Mouse (Mus musculus): ENCODE data around the gene Ttll9. TPM values are rescaled to one million over a fixed set of nuclear protein-coding genes. Genes with fewer than 3 reads are reported as not detected.

The Ttll9 gene
- polyA plus RNA-seq, 1 experiment from 2014 or later, result 1.1 TPM

DNA sequence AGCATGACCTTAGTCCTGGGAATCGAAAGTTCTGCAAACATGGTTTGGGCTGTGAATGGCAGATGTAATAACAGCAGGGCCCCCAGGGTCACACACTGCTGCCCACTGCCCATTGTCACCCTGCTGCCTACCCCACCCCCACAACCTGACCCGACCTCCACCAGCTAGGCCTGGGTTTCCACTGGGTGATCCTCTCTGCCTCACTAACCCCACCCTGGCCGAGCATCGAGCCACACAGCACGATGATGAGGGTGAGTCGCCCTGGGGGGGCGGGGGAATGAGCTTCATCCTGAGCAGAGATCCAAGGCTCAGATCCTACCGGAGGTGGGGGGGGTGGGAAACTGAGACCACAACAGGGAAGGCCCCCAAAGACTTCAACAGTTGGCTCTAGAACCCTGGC lies 38.2 kb upstream of the Ttll9 start:
- Histone ChIP-seq H3K9ac (ENCODE audit: low read depth, low read length) (no peak overlapping the region), H3K9me3 (ENCODE audit: control insufficient read depth, low read length) (no peaks in the 10 kb centered on the region), H3K4me1 (ENCODE audit: control insufficient read depth, insufficient read depth, low read length) (peaks cover 12% of the 10 kb centered on the region), H3K27ac (replicated peaks; ENCODE audit: low read depth, low read length) (no peak overlapping the region), H3K4me3 (ENCODE audit: low read depth, low read length) (no peak overlapping the region), H3K27me3 (replicated peaks; ENCODE audit: control insufficient read depth, insufficient read depth, low read length) (no peaks in the 10 kb centered on the region), H3K36me3 (ENCODE audit: control insufficient read depth, insufficient read depth, low read length) (no peaks in the 10 kb centered on the region), H3K4me2 (ENCODE audit: low read depth, low read length) (no peak overlapping the region)
- WGBS, result 50% methylated on average over 8 of the region's 8 CpGs
- no peak for ATAC-seq (ENCODE audit: low read depth)
- no peak for DNase-seq (ENCODE audit: low spot score)

DNA sequence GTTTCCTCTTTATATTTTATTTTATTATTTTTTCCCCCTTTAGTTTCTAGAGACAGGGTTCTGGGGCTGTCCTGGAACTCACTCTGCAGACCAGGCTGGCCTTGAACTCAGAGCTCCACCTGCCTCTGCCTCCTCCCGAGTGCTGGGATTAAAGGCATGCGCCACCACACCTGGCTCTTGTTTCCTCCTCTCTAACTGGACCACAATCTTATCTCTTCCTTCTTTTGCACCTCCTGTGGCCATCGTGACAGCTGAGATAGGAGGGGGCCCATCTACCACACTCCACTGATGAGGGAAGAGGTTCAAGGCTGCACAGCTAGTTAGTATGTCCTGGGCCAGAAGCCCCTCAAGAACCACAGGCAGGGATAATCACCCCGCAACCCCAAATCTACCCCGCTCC lies 37.7 kb upstream of the Ttll9 start:
- H3K4me1 ChIP-seq (ENCODE audit: control insufficient read depth, insufficient read depth, low read length), result peaks cover 12% of the 10 kb centered on the region
- no peak overlapping the region for H3K4me3 ChIP-seq (ENCODE audit: low read depth, low read length)
- DNase-seq (ENCODE audit: low spot score) (no peak), ATAC-seq (ENCODE audit: low read depth) (no peak)
- H3K4me2 ChIP-seq (ENCODE audit: low read depth, low read length), result no peak overlapping the region
- H3K9ac ChIP-seq (ENCODE audit: low read depth, low read length), result no peak overlapping the region
- WGBS, result 76% methylated on average over 5 of the region's 5 CpGs
- H3K36me3 ChIP-seq (ENCODE audit: control insufficient read depth, insufficient read depth, low read length), result no peaks in the 10 kb centered on the region
- H3K27ac ChIP-seq (replicated peaks; ENCODE audit: low read depth, low read length), result no peak overlapping the region
- no peaks in the 10 kb centered on the region for H3K9me3 ChIP-seq (ENCODE audit: control insufficient read depth, low read length)
- no peaks in the 10 kb centered on the region for H3K27me3 ChIP-seq (replicated peaks; ENCODE audit: control insufficient read depth, insufficient read depth, low read length)

DNA sequence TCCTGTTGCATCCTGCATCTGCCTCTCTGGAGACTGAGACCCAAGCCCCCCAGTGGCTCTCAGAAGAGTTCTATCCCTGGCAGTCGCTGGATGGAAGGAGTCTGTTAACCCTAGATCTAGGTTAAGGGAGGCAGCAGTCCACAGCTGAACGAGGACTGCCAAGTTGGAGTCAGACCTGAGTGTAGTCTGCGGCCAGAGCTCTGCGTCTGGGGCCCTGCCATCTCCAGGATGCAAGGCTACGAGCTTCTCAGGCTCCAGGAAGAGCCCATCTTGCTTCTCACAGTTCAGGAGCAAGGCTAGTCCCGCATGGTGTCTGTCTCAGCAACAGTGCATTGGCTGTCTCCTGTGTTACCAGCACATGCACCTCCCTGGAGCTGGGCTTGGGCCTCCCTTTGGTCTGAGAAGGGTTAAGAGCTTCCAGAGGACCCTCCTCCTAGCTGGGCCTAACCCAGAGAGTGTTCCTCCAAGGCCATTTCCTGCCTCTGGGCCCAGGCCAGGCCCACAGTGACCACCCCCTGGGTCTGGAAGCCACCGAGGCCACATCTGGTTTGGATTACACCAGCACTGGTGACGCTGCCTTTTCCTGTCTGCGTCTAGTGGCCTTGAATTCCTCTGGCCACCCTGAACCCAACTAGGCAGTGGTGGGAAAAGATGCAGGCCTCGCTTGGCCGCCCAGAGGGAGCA lies 37.0 kb upstream of the Ttll9 start:
- peaks cover 15% of the 10 kb centered on the region for H3K4me1 ChIP-seq (ENCODE audit: control insufficient read depth, insufficient read depth, low read length)
- 29% methylated on average over 9 of the region's 11 CpGs for WGBS
- H3K4me2 ChIP-seq (ENCODE audit: low read depth, low read length), result no peak overlapping the region
- peak overlapping the region; percentile 55 for H3K27ac ChIP-seq (replicated peaks; ENCODE audit: low read depth, low read length)
- no peaks in the 10 kb centered on the region for H3K9me3 ChIP-seq (ENCODE audit: control insufficient read depth, low read length)
- peak overlapping the region; percentile 40; the same call in 1 of the 2 replicates for H3K9ac ChIP-seq (ENCODE audit: low read depth, low read length)
- no peaks in the 10 kb centered on the region for H3K27me3 ChIP-seq (replicated peaks; ENCODE audit: control insufficient read depth, insufficient read depth, low read length)
- ATAC-seq (ENCODE audit: low read depth) (peak; percentile 65), DNase-seq (ENCODE audit: low spot score) (peak; percentile 72)
- no peaks in the 10 kb centered on the region for H3K36me3 ChIP-seq (ENCODE audit: control insufficient read depth, insufficient read depth, low read length)
- no peak overlapping the region for H3K4me3 ChIP-seq (ENCODE audit: low read depth, low read length)

DNA sequence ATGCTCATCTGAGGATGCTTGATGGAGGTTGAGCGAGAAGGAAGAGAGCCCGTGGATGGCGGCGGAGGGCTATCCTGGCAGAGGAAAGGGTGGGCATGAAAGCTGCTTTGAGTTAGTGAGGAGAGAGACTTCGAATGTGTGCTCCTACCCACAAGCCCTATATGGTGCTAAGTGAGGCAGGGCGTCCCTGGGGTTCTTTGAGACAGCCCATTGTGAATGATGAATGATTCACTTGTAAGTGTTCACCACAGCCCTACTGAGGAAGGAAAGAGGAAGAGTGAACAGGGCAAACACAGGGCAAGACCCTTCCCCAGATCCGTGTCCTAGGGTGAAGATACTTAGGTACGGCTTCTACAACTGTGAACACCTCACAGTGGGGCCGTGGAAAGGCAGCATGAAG lies 35.4 kb upstream of the Ttll9 start:
- DNase-seq (ENCODE audit: low spot score), result no peak
- H3K4me1 ChIP-seq (ENCODE audit: control insufficient read depth, insufficient read depth, low read length), result peaks cover 16% of the 10 kb centered on the region
- no peaks in the 10 kb centered on the region for H3K36me3 ChIP-seq (ENCODE audit: control insufficient read depth, insufficient read depth, low read length)
- 52% methylated on average over 9 of the region's 9 CpGs for WGBS
- H3K27me3 ChIP-seq (replicated peaks; ENCODE audit: control insufficient read depth, insufficient read depth, low read length), result no peaks in the 10 kb centered on the region
- no peak overlapping the region for H3K4me3 ChIP-seq (ENCODE audit: low read depth, low read length)
- H3K9me3 ChIP-seq (ENCODE audit: control insufficient read depth, low read length), result no peaks in the 10 kb centered on the region
- no peak overlapping the region for H3K4me2 ChIP-seq (ENCODE audit: low read depth, low read length)
- H3K9ac ChIP-seq (ENCODE audit: low read depth, low read length), result no peak overlapping the region
- no peak for ATAC-seq (ENCODE audit: low read depth)
- no peak overlapping the region for H3K27ac ChIP-seq (replicated peaks; ENCODE audit: low read depth, low read length)

DNA sequence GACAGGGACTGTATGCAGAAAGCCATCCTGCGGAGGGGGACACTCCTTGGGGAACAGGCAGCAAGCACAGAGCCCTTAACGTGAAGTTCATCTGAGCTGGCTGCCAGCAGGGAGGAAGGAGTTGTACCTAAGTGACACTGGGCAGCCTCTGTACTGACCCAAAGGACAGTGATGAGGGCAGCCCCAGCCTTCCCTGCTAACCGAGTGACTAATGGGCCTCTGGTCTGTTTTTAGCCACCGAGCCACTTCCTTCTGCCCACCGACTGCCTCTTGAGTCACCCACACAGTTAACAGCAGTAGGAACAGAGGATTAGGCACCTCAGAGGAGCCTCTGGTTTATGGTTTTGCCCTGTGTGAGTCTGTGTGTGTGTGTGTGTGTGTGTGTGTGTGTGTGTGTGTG lies 34.9 kb upstream of the Ttll9 start:
- H3K9ac ChIP-seq (ENCODE audit: low read depth, low read length), result no peak overlapping the region
- H3K9me3 ChIP-seq (ENCODE audit: control insufficient read depth, low read length), result no peaks in the 10 kb centered on the region
- no peaks in the 10 kb centered on the region for H3K36me3 ChIP-seq (ENCODE audit: control insufficient read depth, insufficient read depth, low read length)
- ATAC-seq (ENCODE audit: low read depth) (no peak), DNase-seq (ENCODE audit: low spot score) (no peak)
- no peak overlapping the region for H3K27ac ChIP-seq (replicated peaks; ENCODE audit: low read depth, low read length)
- no peaks in the 10 kb centered on the region for H3K27me3 ChIP-seq (replicated peaks; ENCODE audit: control insufficient read depth, insufficient read depth, low read length)
- WGBS, result 55% methylated on average over 4 of the region's 5 CpGs
- H3K4me3 ChIP-seq (ENCODE audit: low read depth, low read length), result no peak overlapping the region
- H3K4me1 ChIP-seq (ENCODE audit: control insufficient read depth, insufficient read depth, low read length), result peaks cover 16% of the 10 kb centered on the region
- no peak overlapping the region for H3K4me2 ChIP-seq (ENCODE audit: low read depth, low read length)

DNA sequence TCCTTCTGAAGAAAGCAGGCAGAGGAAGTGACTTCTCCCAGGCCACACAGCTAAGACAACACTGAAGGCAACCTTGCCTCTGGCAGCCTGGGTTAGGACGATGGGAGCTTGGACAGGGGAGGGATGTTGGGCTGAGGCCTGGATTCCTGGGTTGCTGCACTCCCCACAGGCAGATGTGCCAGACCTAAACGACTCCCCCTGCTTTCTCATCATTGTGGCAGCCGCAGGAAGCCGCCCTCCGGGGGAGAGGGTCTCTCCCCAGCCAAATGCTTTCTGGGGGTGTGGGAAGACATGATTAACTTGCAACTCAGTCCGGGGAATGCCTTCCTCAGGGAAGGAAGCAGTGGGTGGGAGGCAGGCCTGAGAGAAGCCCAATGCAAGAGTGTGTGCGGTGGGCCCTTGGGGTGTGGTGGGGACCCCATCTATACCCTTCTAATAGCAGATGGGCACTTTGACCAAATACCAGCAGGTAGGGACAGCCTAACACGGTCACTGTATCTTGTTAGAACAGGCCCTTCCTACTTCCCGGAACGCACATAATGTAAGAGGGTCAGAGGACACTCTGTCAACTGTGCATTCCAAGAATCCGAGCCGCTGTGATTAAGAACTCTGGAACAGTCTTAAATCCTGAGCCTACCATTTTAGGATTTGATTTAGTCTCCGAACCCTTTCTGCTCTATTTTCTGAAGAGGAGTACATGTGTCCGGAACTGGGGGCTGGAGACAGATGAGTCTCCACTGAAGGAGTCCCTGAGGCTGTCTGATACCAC lies 33.9 kb upstream of the Ttll9 start:
- no peak overlapping the region for H3K27ac ChIP-seq (replicated peaks; ENCODE audit: low read depth, low read length)
- DNase-seq (ENCODE audit: low spot score) (no peak), ATAC-seq (ENCODE audit: low read depth) (no peak)
- no peaks in the 10 kb centered on the region for H3K27me3 ChIP-seq (replicated peaks; ENCODE audit: control insufficient read depth, insufficient read depth, low read length)
- no peaks in the 10 kb centered on the region for H3K36me3 ChIP-seq (ENCODE audit: control insufficient read depth, insufficient read depth, low read length)
- peaks cover 16% of the 10 kb centered on the region for H3K4me1 ChIP-seq (ENCODE audit: control insufficient read depth, insufficient read depth, low read length)
- H3K4me3 ChIP-seq (ENCODE audit: low read depth, low read length), result no peak overlapping the region
- H3K4me2 ChIP-seq (ENCODE audit: low read depth, low read length), result no peak overlapping the region
- no peak overlapping the region for H3K9ac ChIP-seq (ENCODE audit: low read depth, low read length)
- H3K9me3 ChIP-seq (ENCODE audit: control insufficient read depth, low read length), result no peaks in the 10 kb centered on the region
- 36% methylated on average over 14 of the region's 14 CpGs for WGBS

DNA sequence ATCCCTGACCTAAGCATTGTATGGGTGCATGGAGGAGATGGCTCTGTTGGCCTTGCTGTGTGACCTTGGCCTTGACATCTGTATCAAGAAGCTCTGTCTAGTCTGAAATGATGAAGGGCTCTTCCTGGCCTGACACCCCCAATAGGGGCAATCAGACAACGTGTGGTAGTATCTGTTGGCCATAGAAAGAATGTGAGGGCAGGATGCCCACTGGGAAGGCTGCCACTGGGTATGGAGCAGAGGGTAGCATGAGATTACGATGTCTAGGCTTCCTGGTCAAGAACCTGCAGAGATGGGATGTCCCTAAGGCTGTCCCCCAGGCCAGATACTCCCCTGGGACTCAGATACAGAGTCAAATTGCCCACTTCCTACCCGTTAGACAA lies 33.3 kb upstream of the Ttll9 start:
- no peak for ATAC-seq (ENCODE audit: low read depth)
- DNase-seq (ENCODE audit: low spot score), result no peak
- Histone ChIP-seq H3K9ac (ENCODE audit: low read depth, low read length) (no peak overlapping the region), H3K9me3 (ENCODE audit: control insufficient read depth, low read length) (no peaks in the 10 kb centered on the region), H3K4me3 (ENCODE audit: low read depth, low read length) (no peak overlapping the region), H3K27me3 (replicated peaks; ENCODE audit: control insufficient read depth, insufficient read depth, low read length) (no peaks in the 10 kb centered on the region), H3K27ac (replicated peaks; ENCODE audit: low read depth, low read length) (no peak overlapping the region), H3K4me1 (ENCODE audit: control insufficient read depth, insufficient read depth, low read length) (peaks cover 16% of the 10 kb centered on the region), H3K4me2 (ENCODE audit: low read depth, low read length) (no peak overlapping the region), H3K36me3 (ENCODE audit: control insufficient read depth, insufficient read depth, low read length) (no peaks in the 10 kb centered on the region)
- 56% methylated on average over 3 of the region's 3 CpGs for WGBS

DNA sequence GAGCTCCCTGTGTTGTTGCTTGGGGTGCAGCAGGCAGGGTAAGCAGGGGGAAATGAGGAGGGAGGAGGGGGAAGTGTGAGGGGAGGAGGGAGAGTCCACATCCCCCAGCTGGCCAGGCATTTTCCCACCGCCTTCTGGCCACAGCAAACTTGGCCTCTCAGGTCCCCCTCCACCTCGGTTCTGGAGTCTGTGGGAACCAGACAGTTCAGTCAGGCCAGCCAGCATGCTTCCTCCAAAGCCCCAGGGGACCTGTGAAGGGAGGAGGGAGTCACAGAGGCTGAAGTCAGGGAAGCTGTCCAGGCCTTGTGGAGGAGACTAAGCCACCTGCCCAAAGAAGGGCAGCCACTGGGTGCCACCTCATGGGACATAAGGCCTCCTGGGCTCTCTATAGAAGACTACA lies 32.0 kb upstream of the Ttll9 start:
- H3K27me3 ChIP-seq (replicated peaks; ENCODE audit: control insufficient read depth, insufficient read depth, low read length), result no peaks in the 10 kb centered on the region
- H3K4me2 ChIP-seq (ENCODE audit: low read depth, low read length), result no peak overlapping the region
- no peak overlapping the region for H3K27ac ChIP-seq (replicated peaks; ENCODE audit: low read depth, low read length)
- H3K4me3 ChIP-seq (ENCODE audit: low read depth, low read length), result no peak overlapping the region
- WGBS, result 11% methylated on average over 2 of the region's 2 CpGs
- peaks cover 13% of the 10 kb centered on the region for H3K4me1 ChIP-seq (ENCODE audit: control insufficient read depth, insufficient read depth, low read length)
- H3K9me3 ChIP-seq (ENCODE audit: control insufficient read depth, low read length), result no peaks in the 10 kb centered on the region
- no peaks in the 10 kb centered on the region for H3K36me3 ChIP-seq (ENCODE audit: control insufficient read depth, insufficient read depth, low read length)
- ATAC-seq (ENCODE audit: low read depth), result no peak
- DNase-seq (ENCODE audit: low spot score), result no peak
- H3K9ac ChIP-seq (ENCODE audit: low read depth, low read length), result no peak overlapping the region

All from embryonic facial prominence, embryonic 14.5 days (tissue).